Mouse (Mus musculus): ENCODE measurements around the gene Smarcc1.

GRCm38 (mm10) chr9:110159036-110159435 lies 41.5 kb downstream of the Smarcc1 start:
- TF ChIP-seq MAFK (IDR thresholded peaks at IDR 0.05; ENCODE audit: insufficient replicate concordance, low read length) (no peak), MAX (IDR thresholded peaks at IDR 0.05; ENCODE audit: low read length) (no peak), TCF12 (IDR thresholded peaks at IDR 0.05; ENCODE audit: low read depth, low read length) (no peak), POLR2A (IDR thresholded peaks at IDR 0.05; ENCODE audit: low read depth, low read length) (no peak), ZC3H11A (IDR thresholded peaks at IDR 0.05; ENCODE audit: low read depth, low read length) (no peak), NRF1 (IDR thresholded peaks at IDR 0.05; ENCODE audit: low read depth, low read length) (no peak), CTCF (conservative IDR thresholded peaks at IDR 0.05 in 1 of 2, IDR thresholded peaks at IDR 0.05 in 1 of 2; ENCODE audit: low read depth in 2 of 2, low read length in 2 of 2) (no peak), EP300 (IDR thresholded peaks at IDR 0.05; ENCODE audit: low read length) (no peak), GABPA (IDR thresholded peaks at IDR 0.05; ENCODE audit: insufficient replicate concordance, low read depth, low read length) (no peak), ETS1 (conservative IDR thresholded peaks at IDR 0.05; ENCODE audit: low read depth, low read length) (no peak), E2F4 (IDR thresholded peaks at IDR 0.05; ENCODE audit: insufficient replicate concordance, low read depth, low read length) (no peak), SMC3 (IDR thresholded peaks at IDR 0.05; ENCODE audit: low read depth, low read length) (no peak), SIN3A (IDR thresholded peaks at IDR 0.05; ENCODE audit: low read length) (no peak)
